Mouse (Mus musculus): ENCODE results near the gene Ahdc1.

Ahdc1 gene

GRCm38 (mm10) chr4:133054530-133054929 is 43.5 kb downstream of the Ahdc1 start:
- no peak for DNase-seq (ENCODE audit: low spot score)

- DNase-seq (ENCODE audit: low spot score): no peak
These were observed 44.3 kb downstream of the Ahdc1 start for GRCm38 (mm10) chr4:133055163-133055951.

- DNase-seq (ENCODE audit: low spot score): peak; percentile 89
These were observed 45.2 kb downstream of the Ahdc1 start for GRCm38 (mm10) chr4:133056069-133056890.

DNA sequence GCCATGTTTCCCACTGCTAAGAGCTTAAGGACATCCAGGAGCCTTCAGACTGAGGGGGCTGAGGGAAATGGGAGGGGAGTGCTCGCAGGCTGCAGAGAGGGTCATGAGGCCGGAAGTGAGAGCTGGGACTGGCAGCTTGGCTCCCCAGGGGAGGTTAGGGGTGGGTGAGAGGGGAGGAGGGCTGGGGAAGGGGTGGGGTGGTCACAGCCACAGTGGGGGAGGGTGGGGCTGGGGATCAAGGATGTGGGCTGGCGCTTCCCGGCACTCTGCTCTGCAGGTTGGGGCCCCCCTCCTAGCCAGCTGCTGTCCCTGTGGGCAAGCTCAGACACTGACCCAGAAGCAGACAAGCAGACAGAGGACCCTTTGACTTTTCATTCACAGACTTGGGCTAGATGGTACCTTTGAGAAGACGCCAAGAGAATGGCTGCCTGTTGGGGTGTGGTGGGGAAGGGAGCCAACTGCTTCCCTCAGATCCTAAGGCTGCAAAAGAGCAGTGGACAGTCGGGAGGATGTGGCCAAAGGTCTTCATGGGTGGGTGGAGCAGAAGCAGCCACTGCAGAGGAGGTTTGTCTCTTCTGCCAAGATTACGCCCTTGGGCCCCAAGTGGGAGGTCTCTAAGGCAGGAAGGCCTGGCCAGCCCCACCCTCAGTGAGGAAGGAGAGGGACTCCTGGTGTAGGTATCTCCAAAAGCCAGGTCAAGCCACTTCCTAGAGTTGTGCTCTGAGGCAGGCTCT is 46.5 kb downstream of the Ahdc1 start:
- DNase-seq (ENCODE audit: low spot score): peak; percentile 81

GRCm38 (mm10) chr4:133058123-133058453 is 47.0 kb downstream of the Ahdc1 start:
- no peak for DNase-seq (ENCODE audit: low spot score)

DNA sequence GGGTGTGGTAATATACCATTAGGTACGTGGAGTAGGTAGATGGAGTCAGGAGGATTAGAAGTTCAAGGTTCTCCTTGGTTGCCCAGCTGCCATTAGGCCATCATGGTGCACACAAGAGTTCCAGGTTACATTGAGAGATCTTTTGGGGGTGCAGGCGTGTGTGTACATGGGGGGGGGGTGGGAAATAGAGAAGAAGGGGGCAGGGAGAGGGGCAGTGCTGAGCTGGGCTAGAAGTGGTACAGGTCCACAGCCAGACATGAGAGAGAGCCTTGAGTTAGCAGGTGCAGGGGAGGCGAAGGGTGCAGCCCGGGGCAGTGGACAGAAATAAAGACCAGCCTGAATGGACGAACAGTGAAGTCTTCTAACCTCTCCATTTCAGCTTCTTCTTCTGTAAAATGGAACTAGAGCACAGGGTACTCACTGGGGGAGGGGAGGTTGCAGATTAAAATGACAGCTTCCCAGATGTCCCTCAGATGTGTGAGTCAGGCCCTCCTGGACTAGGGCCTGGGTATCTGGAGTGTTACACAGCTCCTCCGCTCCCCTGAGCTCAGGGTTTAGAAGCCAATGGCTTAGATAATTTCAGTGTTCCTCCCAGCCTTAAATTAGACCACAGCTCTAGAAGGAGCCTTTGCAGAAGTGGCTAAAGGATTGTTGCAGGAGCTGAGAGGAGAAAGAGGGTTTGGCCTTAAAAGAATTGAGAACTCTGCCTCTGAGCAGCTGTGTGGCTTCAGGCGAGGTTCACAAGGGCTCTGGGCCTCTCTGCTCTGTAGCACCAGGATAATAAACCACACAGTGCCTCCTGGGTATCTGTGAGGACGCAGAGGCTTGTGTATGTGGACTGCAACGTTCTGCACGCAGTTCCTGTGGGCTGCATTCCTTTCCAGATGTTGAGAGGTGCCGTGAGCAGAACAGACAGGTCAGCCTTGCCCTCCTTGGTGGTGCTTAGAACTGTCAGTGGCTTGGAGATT is 47.7 kb downstream of the Ahdc1 start:
- DNase-seq (ENCODE audit: low spot score): no peak

DNA sequence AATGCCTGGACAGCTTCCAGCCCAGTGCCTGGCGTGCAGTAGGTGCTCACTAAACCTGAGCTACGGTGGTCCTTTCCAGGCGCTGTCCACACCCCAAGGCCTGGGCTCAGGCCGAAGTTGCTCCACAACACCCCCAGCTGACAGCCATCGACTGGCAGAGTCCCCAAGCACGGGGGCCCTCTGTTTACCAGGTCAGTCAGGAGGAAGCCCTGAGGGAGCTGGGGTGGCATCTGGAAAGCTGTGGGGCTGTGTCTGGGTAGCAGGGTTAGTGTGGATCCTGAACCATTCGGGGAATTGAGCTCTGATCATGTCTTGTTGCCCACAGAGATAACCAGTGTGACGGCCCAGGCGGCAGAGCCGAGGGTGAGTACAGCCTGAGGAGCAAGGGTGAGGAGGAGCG is 49.6 kb downstream of the Ahdc1 start:
- DNase-seq (ENCODE audit: low spot score): no peak

GRCm38 (mm10) chr4:133061798-133062197 is 50.7 kb downstream of the Ahdc1 start:
- no peak for DNase-seq (ENCODE audit: low spot score)

DNA sequence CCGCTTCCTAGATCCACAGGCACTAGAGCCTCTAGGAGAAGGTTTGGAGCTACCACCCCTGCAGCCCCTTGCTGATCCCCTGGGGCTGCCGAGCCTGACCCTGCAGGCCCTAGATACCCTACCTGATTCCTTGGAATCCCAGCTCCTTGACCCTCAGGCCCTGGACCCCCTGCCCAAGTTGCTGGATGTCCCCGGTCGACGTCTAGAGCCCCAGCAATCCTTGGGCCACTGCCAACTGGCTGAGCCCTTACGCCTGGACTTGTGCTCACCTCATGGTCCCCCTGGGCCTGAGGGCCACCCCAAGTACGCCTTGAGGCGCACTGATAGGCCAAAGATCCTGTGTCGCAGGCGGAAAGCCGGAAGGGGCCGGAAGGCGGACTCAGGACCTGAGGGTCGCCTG is 51.2 kb downstream of the Ahdc1 start:
- no peak for DNase-seq (ENCODE audit: low spot score)

DNA sequence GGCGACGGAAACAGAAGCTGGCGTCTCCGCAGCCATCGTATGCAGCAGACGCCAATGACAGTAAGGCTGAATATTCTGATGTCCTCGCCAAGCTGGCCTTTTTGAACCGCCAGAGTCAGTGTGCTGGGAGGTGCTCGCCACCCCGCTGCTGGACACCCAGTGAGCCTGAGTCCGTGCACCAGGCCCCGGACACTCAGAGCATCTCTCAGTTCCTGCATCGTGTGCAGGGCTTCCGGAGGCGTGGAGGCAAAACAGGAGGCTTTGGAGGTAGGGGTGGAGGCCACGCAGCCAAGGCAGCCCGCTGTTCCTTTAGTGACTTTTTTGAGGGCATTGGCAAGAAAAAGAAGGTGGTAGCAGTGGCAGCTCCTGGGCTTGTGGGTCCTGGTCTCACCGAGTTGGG is 52.1 kb downstream of the Ahdc1 start:
- DNase-seq (ENCODE audit: low spot score): no peak

- no peak for DNase-seq (ENCODE audit: low spot score)
These were observed 52.7 kb downstream of the Ahdc1 start for GRCm38 (mm10) chr4:133063799-133064198.

DNA sequence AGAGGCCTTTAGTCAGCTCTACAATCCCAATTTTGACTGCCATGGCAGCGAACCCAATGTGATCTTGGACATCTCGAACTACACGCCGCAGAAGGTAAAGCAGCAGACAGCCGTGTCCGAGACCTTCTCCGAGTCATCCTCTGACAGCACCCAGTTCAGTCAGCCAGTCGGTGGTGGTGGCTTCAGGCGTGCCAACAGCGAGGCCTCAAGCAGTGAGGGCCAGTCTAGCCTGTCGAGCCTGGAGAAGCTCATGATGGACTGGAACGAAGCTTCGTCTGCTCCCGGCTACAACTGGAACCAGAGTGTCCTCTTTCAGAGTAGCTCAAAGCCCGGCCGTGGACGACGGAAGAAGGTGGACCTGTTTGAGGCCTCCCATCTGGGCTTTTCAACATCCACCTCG is 53.7 kb downstream of the Ahdc1 start:
- no peak for DNase-seq (ENCODE audit: low spot score)

- no peak for DNase-seq (ENCODE audit: low spot score)
These were observed 54.9 kb downstream of the Ahdc1 start for GRCm38 (mm10) chr4:133065894-133066386.

DNA sequence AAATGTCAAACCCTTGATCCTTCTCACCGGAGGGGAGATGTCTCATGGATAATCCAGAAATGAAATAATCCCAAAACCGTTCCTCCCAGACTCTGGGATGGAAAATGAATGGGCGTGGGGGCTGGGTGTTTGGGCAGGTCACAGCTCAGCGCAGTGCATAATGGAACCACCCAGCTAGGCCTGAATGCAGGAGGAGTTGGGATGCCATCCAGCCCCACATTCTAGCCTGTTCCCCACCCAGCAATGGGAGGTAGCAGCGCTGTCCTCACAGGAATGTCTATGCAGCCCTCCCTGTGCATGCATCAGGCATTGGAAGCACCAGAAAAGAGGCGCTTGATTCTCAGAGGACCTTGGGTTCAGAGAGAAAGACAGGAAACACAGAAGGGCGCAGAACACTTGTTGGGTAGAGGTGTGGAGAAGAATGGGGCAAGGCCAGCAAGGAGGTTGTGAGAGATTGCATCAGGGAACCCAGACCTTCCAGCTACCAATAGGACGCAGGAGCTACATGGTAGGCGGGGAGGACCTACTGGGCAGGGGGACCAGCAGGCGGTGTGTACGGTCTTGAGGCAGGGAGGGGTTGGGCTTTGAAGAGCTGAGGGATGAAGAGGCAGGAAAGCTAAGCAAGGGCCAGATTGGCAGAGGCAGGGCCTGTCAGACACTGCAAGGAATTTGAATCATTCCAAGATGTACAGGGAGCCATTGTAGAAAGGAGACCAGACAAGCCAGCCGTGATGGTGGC is 57.5 kb downstream of the Ahdc1 start:
- peak; percentile 32 for DNase-seq (ENCODE audit: low spot score)

GRCm38 (mm10) chr4:133070388-133070787 is 59.3 kb downstream of the Ahdc1 start:
- DNase-seq (ENCODE audit: low spot score): no peak

DNA sequence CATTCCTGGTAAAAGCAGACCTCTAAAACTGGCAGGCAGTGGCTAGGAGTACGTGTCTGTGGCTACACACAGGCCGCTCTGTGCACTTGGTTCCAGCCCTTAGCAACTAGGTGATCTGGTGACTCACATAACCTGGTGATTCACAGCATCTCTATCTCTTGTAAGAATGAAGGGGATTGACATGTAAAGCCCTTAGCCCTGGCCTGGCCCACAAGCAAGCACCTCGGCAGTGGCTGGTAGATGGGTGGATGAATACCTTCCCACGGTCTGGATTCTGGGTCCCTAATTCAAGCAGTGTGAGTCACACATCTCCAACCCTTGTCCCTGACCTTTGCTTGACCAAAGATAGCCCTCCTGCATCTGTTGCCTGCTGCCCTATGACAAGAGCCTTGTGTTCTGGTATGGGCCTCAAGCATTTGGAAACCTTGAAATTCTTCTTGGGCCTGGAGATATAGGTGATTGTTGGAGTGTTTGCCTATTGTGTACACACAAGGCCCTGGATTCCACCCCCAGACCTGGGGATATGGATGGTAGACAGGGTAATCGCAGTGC is 59.8 kb downstream of the Ahdc1 start:
- DNase-seq (ENCODE audit: low spot score): no peak

- no peak for DNase-seq (ENCODE audit: low spot score)
These were observed 62.1 kb downstream of the Ahdc1 start for GRCm38 (mm10) chr4:133073192-133073591.

DNA sequence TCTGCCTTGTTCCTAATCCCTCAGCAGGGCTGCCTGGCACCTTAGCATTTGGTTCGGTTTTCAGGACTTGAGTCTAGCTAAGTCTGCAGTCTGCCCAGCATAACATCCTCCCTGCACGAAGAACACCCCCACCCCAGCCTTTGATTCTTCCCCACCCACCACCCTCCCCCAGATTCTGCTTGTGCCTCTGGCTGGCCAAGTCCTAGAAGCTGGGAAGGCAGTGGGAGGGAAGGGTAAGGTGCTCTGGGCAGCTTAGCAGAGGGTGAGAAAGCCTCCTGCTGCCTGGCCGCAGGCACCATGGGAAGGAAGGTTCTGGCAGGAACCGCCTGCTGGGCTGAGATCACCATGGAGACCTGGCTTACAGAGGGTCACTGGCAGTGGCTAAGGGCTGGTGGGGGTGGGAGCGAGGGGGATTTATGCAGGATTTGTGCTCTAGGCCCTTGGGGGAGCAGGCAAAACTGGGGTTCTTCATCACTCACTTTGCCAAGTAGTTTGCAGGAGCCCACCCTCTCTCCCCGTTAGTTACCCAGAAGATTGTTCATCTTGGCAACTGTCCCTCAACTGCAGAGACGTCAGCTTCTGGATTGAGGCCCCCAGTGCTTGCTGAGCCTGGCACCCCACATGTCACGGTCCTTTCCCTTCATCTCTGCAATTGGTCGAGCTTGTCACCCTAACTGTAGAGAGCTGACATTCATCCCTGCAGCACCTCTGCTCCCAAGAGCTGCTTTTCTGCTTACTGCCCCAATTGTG is 63.2 kb downstream of the Ahdc1 start:
- DNase-seq (ENCODE audit: low spot score): no peak

DNA sequence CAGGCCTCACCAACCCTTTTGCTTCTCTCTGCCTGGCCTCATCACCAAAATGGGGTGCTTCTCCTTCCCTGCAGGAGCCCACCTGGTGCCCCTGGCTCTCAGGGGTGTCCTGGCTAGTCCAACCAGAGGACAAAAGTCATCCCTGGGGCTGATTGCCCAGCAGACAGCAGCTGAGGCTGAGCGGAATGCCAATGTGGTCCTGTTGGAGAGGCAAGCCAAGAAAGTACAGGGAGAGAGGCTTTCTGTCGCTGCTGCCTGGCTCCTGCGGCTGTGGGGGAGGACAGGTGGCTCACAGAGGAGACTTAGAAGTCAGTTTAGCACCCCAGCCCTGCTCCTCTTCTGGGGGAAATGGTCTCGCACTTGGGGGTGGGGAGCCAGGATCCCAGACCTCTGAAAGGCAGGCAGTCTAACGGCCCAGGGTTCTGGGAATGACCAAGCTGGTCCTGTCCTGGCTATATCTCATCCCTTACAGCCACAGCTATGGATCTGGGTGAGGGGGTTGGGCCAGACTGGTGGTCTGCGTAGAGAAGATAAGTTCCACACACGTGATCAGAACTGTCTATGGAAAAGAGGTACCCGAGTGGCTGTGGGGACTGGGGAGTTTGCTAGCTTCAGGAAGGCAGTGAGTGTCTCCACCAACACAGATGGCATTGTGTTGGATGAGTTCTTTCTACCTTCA is 64.0 kb downstream of the Ahdc1 start:
- DNase-seq (ENCODE audit: low spot score): no peak
